ENCODE assay signal across 29 mouse cellular contexts in the genomic region with DNA sequence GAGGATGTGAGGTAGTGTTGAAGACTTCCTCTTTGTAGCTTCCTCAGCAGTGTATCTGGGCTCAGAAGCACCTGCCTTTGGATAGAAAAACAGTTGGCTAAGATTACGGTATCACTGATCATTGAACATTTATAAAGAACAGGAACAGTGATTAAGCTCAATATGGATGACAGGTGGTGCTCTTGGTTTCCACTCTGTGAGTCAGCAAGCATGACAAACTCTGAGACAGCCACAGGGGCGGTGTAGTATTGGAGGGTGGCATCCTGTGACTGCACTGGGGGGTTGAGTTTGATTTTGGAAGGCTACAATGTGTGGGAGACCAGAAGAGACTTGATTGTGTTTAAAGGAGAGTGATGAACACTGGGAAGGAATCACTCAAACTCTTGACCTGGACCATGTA.
DNase-seq lines count a peak whose midpoint lies in the region; TF ChIP-seq lines count a peak whose summit lies in the region.
"Had no signal": no experiment of that assay in that cellular context is flagged by ENCODE, and none has a peak within 500 bp of the region (broad histone marks: within the 10 kb centered on the region; RNA-seq: fewer than 3 reads in every experiment).

No protein-coding gene starts in this region.

- TF ChIP-seq CTCF in kidney, adult 2 months (conservative IDR thresholded peaks at IDR 0.05; ENCODE audit: insufficient read depth, insufficient read length, low read depth, low read length), result no peak

- H3K27me3 ChIP-seq in kidney, adult 2 months (replicated peaks; ENCODE audit: control insufficient read depth, insufficient read depth, low read length), result no peaks in the 10 kb centered on the region
- H3K27me3 ChIP-seq: embryonic facial prominence, embryonic 13.5 days; forebrain, embryonic 12.5 days; forebrain, embryonic 15.5 days; heart, embryonic 12.5 days; heart, embryonic 15.5 days; hindbrain, embryonic 13.5 days had no signal

- no peaks in the 10 kb centered on the region; the same call in 1 of the 2 replicates for H3K4me1 ChIP-seq in kidney, adult 2 months (ENCODE audit: control insufficient read depth, insufficient read depth, low read length)
- H3K4me1 ChIP-seq: embryonic facial prominence, embryonic 10.5 days; embryonic facial prominence, embryonic 13.5 days; forebrain, embryonic 12.5 days; forebrain, embryonic 15.5 days; heart, embryonic 12.5 days; heart, embryonic 15.5 days; hindbrain, embryonic 10.5 days; hindbrain, embryonic 13.5 days had no signal

- peak; percentile 47 to 73 for DNase-seq in layer of hippocampus, adult 18-20 months (ENCODE audit: low spot score in 2 of 2)
- DNase-seq in layer of hippocampus, postnatal 25 days (ENCODE audit: extremely low spot score in 1 of 2, low spot score in 1 of 2), result no peak
- peak; percentile 59 for DNase-seq in brain, adult 2 months (ENCODE audit: low read depth, low spot score)
- DNase-seq in layer of hippocampus, adult 8-10 months (ENCODE audit: low spot score in 2 of 2), result peak; percentile 32 to 51
- peak; percentile 22 to 44 for DNase-seq in layer of hippocampus, postnatal 36 days
- DNase-seq in ovary, postnatal 14 days (ENCODE audit: low spot score), result no peak
- DNase-seq in kidney, adult 2 months, result no peak
- DNase-seq: adrenal gland, adult 2 months; adrenal gland, postnatal 14 days; B cell, adult 2 months; cerebellum, adult 11-12 months; cerebellum, adult 8-10 months; cerebellum, postnatal 10 days; cerebellum, postnatal 36 days; embryo, embryonic 11 days; gastrocnemius, postnatal 25 days; heart, adult 18-20 months; heart, postnatal 10 days; heart, postnatal 36 days had no signal

- no peaks in the 10 kb centered on the region for H3K36me3 ChIP-seq in kidney, adult 2 months (ENCODE audit: control insufficient read depth, insufficient read depth, low read length)
- H3K36me3 ChIP-seq: embryonic facial prominence, embryonic 10.5 days; embryonic facial prominence, embryonic 13.5 days; forebrain, embryonic 12.5 days; forebrain, embryonic 15.5 days; G1E; heart, embryonic 12.5 days; heart, embryonic 15.5 days; hindbrain, embryonic 10.5 days; hindbrain, embryonic 13.5 days had no signal

- H3K27ac ChIP-seq in kidney, adult 2 months (ENCODE audit: insufficient read depth, low read depth, low read length), result no peak overlapping the region
- H3K27ac ChIP-seq: embryonic facial prominence, embryonic 10.5 days; embryonic facial prominence, embryonic 13.5 days; forebrain, embryonic 12.5 days; forebrain, embryonic 15.5 days; heart, embryonic 15.5 days; hindbrain, embryonic 10.5 days; hindbrain, embryonic 13.5 days had no signal

- TF ChIP-seq POLR2A in kidney, adult 2 months (IDR thresholded peaks at IDR 0.05; ENCODE audit: low read depth, low read length), result no peak

- no peak overlapping the region for H3K4me3 ChIP-seq in kidney, adult 2 months (ENCODE audit: insufficient read depth, low read depth, low read length)
- H3K4me3 ChIP-seq: embryonic facial prominence, embryonic 10.5 days; embryonic facial prominence, embryonic 13.5 days; erythroblast, embryonic 14.5 days; forebrain, embryonic 12.5 days; forebrain, embryonic 15.5 days; heart, embryonic 12.5 days; heart, embryonic 15.5 days; hindbrain, embryonic 10.5 days; hindbrain, embryonic 13.5 days had no signal

- WGBS in kidney, adult 2 months, result 83% methylated on average over 2 of the region's 2 CpGs

Comparison
In these comparisons a context has a peak if more than half of its experiments do, and no peak if none do; other contexts are left out.
1. DNase-seq: peak in layer of hippocampus, adult 18-20 months (2 of 2), brain, adult 2 months (single experiment), layer of hippocampus, adult 8-10 months (2 of 2) and layer of hippocampus, postnatal 36 days (2 of 2); none in layer of hippocampus, postnatal 25 days (0 of 2), ovary, postnatal 14 days (single experiment) and kidney, adult 2 months (single experiment).